In genomic region chr15:83224136-83224766, GRCm38 (mm10) we compare ENCODE assay signal across 8 mouse cellular contexts. TPM values are rescaled to one million over a fixed set of nuclear protein-coding genes. Genes with fewer than 3 reads are reported as not detected.
A peak's percentile ranks its signal among the peaks of the same experiment; 100 is the strongest.
DNase-seq lines count a peak whose midpoint lies in the region; ATAC-seq and TF ChIP-seq lines count a peak whose summit lies in the region.

No protein-coding gene starts in this region.

- H3K9me3 ChIP-seq in heart, embryonic 12.5 days (replicated peaks), result peaks cover 5% of the 10 kb centered on the region; the same call in 1 of the 2 replicates
- H3K9me3 ChIP-seq in kidney, postnatal 0 days (replicated peaks; ENCODE audit: low read length), result no peaks in the 10 kb centered on the region

- peak; percentile 54 for DNase-seq in kidney, adult 2 months
- no peak for DNase-seq in kidney, adult 11 months
- no peak for DNase-seq in kidney, postnatal 0 days (ENCODE audit: low spot score)
- DNase-seq in lung, postnatal 14 days, result peak; percentile 48
- DNase-seq in embryo, embryonic 10 days (ENCODE audit: low spot score), result no peak

- TF ChIP-seq CTCF in kidney, adult 2 months (conservative IDR thresholded peaks at IDR 0.05; ENCODE audit: insufficient read depth, insufficient read length, low read depth, low read length), result no peak
- no peak for TF ChIP-seq CTCF in bone marrow macrophage, adult 2 months (IDR thresholded peaks at IDR 0.05; ENCODE audit: low read depth, low read length)
- no peak for TF ChIP-seq CTCF in kidney, postnatal 0 days (IDR thresholded peaks at IDR 0.05; ENCODE audit: low read depth)

- no peaks in the 10 kb centered on the region for H3K36me3 ChIP-seq in kidney, adult 2 months (ENCODE audit: control insufficient read depth, insufficient read depth, low read length)
- no peaks in the 10 kb centered on the region for H3K36me3 ChIP-seq in heart, embryonic 12.5 days
- H3K36me3 ChIP-seq in kidney, postnatal 0 days (ENCODE audit: insufficient read depth, low read length), result 0 out of 2 replicates have a peak, but pooled peaks cover 3% of the 10 kb centered on the region

- no peak overlapping the region for H3K9ac ChIP-seq in heart, embryonic 12.5 days
- H3K9ac ChIP-seq in kidney, postnatal 0 days (ENCODE audit: low read depth, low read length), result no peak overlapping the region

- H3K4me3 ChIP-seq in kidney, adult 2 months (ENCODE audit: insufficient read depth, low read depth, low read length), result no peak overlapping the region
- H3K4me3 ChIP-seq in bone marrow macrophage, adult 2 months (ENCODE audit: insufficient read depth, low read length), result no peak overlapping the region
- no peak overlapping the region for H3K4me3 ChIP-seq in heart, embryonic 12.5 days
- no peak overlapping the region for H3K4me3 ChIP-seq in kidney, postnatal 0 days (replicated peaks; ENCODE audit: low read depth, low read length)

- TF ChIP-seq POLR2A in kidney, adult 2 months (IDR thresholded peaks at IDR 0.05; ENCODE audit: low read depth, low read length), result no peak
- no peak for TF ChIP-seq POLR2A in bone marrow macrophage, adult 2 months (IDR thresholded peaks at IDR 0.05; ENCODE audit: borderline replicate concordance, low read depth, low read length)

- peaks cover 22% of the 10 kb centered on the region for H3K4me1 ChIP-seq in kidney, adult 2 months (ENCODE audit: control insufficient read depth, insufficient read depth, low read length)
- peaks cover 43% of the 10 kb centered on the region for H3K4me1 ChIP-seq in bone marrow macrophage, adult 2 months (ENCODE audit: control insufficient read depth, insufficient read depth, low read length)
- peaks cover 22% of the 10 kb centered on the region for H3K4me1 ChIP-seq in heart, embryonic 12.5 days (replicated peaks)
- H3K4me1 ChIP-seq in kidney, postnatal 0 days (replicated peaks; ENCODE audit: insufficient read depth, low read length), result peaks cover 21% of the 10 kb centered on the region

- no peak overlapping the region for H3K4me2 ChIP-seq in heart, embryonic 12.5 days
- no peak overlapping the region for H3K4me2 ChIP-seq in kidney, postnatal 0 days (ENCODE audit: low read length)

- ATAC-seq in heart, embryonic 12.5 days (ENCODE audit: insufficient number of reproducible peaks, low FRiP score), result 0 out of 2 replicates have a peak, but pooled peaks have one; percentile 34
- ATAC-seq in kidney, postnatal 0 days (replicated peaks; ENCODE audit: low FRiP score, low read depth), result 0 out of 2 replicates have a peak, but pooled peaks have one; percentile 4
- ATAC-seq in erythroblast, adult 5-6 weeks (replicated peaks; ENCODE audit: low FRiP score, poor library complexity, severe bottlenecking), result no peak

- H3K27me3 ChIP-seq in kidney, adult 2 months (replicated peaks; ENCODE audit: control insufficient read depth, insufficient read depth, low read length), result no peaks in the 10 kb centered on the region
- H3K27me3 ChIP-seq in heart, embryonic 12.5 days (replicated peaks), result no peaks in the 10 kb centered on the region
- H3K27me3 ChIP-seq in kidney, postnatal 0 days (ENCODE audit: insufficient read depth, low read length), result no peaks in the 10 kb centered on the region

- 33% methylated on average over 9 of the region's 9 CpGs for WGBS in kidney, adult 2 months
- WGBS in heart, embryonic 12.5 days, result 38% methylated on average over 9 of the region's 9 CpGs
- WGBS in kidney, postnatal 0 days, result 51% methylated on average over 9 of the region's 9 CpGs

- H3K27ac ChIP-seq in kidney, adult 2 months (ENCODE audit: insufficient read depth, low read depth, low read length), result peak overlapping the region; percentile 68
- H3K27ac ChIP-seq in bone marrow macrophage, adult 2 months (ENCODE audit: insufficient read depth, low read depth, low read length), result peak overlapping the region; percentile 76
- H3K27ac ChIP-seq in heart, embryonic 12.5 days (ENCODE audit: poor library complexity, severe bottlenecking), result peak overlapping the region; percentile 49; the same call in 1 of the 2 replicates
- peak overlapping the region; percentile 90 for H3K27ac ChIP-seq in kidney, postnatal 0 days

RNA-seq across cellular contexts. Expression of gene A4galt, which starts 27.3 kb away (rescaled TPM):
- polyA plus RNA-seq in kidney, adult 2 months (2012; rRNA removed), result 53.5 and 56.0 TPM in 2 replicates
- 1.7 TPM in 1 of 2 replicates, not detected in the other for polyA plus RNA-seq in bone marrow macrophage, adult 2 months (2012; ENCODE audit: insufficient read depth, insufficient read length, missing spikeins)
- polyA plus RNA-seq in heart, embryonic 12.5 days (2016; fragmentation: Nextera tagmentation; extraction: Ambion mirVana), result 0.18 TPM in 2 replicates
- polyA plus RNA-seq in kidney, postnatal 0 days (2015; fragmentation: Nextera tagmentation; extraction: Ambion mirVana), result 26.5 and 27.2 TPM in 2 replicates
- not detected in 2 replicates for total RNA-seq in erythroblast, adult 5-6 weeks (2015; ENCODE audit: low replicate concordance)
- total RNA-seq in erythroblast, adult 5-6 weeks (2017; ENCODE audit: low replicate concordance), result 0.28 and 0.34 TPM in 2 replicates

RNA-seq across cellular contexts. Expression of gene Cyb5r3, which starts 51.9 kb away (rescaled TPM):
- polyA plus RNA-seq in kidney, adult 2 months (2012; rRNA removed), result 197 and 230 TPM in 2 replicates
- polyA plus RNA-seq in bone marrow macrophage, adult 2 months (2012; ENCODE audit: insufficient read depth, insufficient read length, missing spikeins), result 101 and 112 TPM in 2 replicates
- polyA plus RNA-seq in heart, embryonic 12.5 days (2016; fragmentation: Nextera tagmentation; extraction: Ambion mirVana), result 132 and 136 TPM in 2 replicates
- polyA plus RNA-seq in kidney, postnatal 0 days (2015; fragmentation: Nextera tagmentation; extraction: Ambion mirVana), result 90.9 and 104 TPM in 2 replicates
- 71.7 and 84.2 TPM in 2 replicates for total RNA-seq in erythroblast, adult 5-6 weeks (2015; ENCODE audit: low replicate concordance)
- total RNA-seq in erythroblast, adult 5-6 weeks (2017; ENCODE audit: low replicate concordance), result 40.7 and 52.0 TPM in 2 replicates

Comparison
In these comparisons a context has a peak if more than half of its experiments do, and no peak if none do; other contexts are left out.
1. DNase-seq: peak in kidney, adult 2 months (single experiment) and lung, postnatal 14 days (single experiment); none in kidney, adult 11 months (single experiment), kidney, postnatal 0 days (single experiment) and embryo, embryonic 10 days (single experiment).
2. RNA of gene A4galt, which starts 27.3 kb away (polyA plus RNA-seq): 53.5 to 56.0 TPM in kidney, adult 2 months and 26.5 to 27.2 TPM in kidney, postnatal 0 days; 0.18 TPM in heart, embryonic 12.5 days and 1.7 TPM in bone marrow macrophage, adult 2 months; every median in the first group is over 10 times any median in the second.
3. Peak in every context shown above with its lines, with median percentiles within 50 percentile points of each other: H3K27ac ChIP-seq.